Comparison of ENCODE assay signal across 27 mouse cellular contexts in genomic region chr3:142350513-142350912, GRCm38 (mm10). TPM values are rescaled to one million over a fixed set of nuclear protein-coding genes. Genes with fewer than 3 reads are reported as not detected.
DNase-seq lines count a peak whose midpoint lies in the region; ATAC-seq and TF ChIP-seq lines count a peak whose summit lies in the region.
"Had no signal": no experiment of that assay in that cellular context is flagged by ENCODE, and none has a peak within 500 bp of the region (broad histone marks: within the 10 kb centered on the region; RNA-seq: fewer than 3 reads in every experiment).

No protein-coding gene starts in this region.

- TF ChIP-seq CTCF in gastrocnemius, adult 2 months (IDR thresholded peaks at IDR 0.05), result no peak

- no peaks in the 10 kb centered on the region for H3K36me3 ChIP-seq in limb, embryonic 13.5 days
- peaks cover 4% of the 10 kb centered on the region for H3K36me3 ChIP-seq in hindbrain, embryonic 13.5 days
- H3K36me3 ChIP-seq: neural tube, embryonic 12.5 days had no signal

- peak; percentile 66; the same call in 1 of the 2 replicates for ATAC-seq in limb, embryonic 13.5 days (ENCODE audit: low FRiP score, low read depth)
- ATAC-seq in hindbrain, embryonic 13.5 days (ENCODE audit: low FRiP score), result no peak
- ATAC-seq: activated CD4-positive, CD25-positive, alpha-beta regulatory T cell, adult 4 months; CD4-positive, CD25-positive, alpha-beta regulatory T cell, adult 4 months; forebrain, embryonic 14.5 days; hindbrain, postnatal 0 days; intestine, embryonic 16.5 days had no signal

- no peak overlapping the region for H3K9ac ChIP-seq in limb, embryonic 13.5 days
- H3K9ac ChIP-seq in hindbrain, embryonic 13.5 days, result no peak overlapping the region
- H3K9ac ChIP-seq: liver, embryonic 14.5 days; midbrain, embryonic 12.5 days; neural tube, embryonic 12.5 days had no signal

- peaks cover 29% of the 10 kb centered on the region for H3K27me3 ChIP-seq in limb, embryonic 13.5 days
- H3K27me3 ChIP-seq in hindbrain, embryonic 13.5 days, result no peaks in the 10 kb centered on the region
- H3K27me3 ChIP-seq: megakaryocyte, embryonic 14.5 days; midbrain, embryonic 12.5 days; neural tube, embryonic 12.5 days had no signal

- intact Hi-C loops in gastrocnemius, adult 2 months (cut with DNase I), result no loop called here

- H3K4me1 ChIP-seq in limb, embryonic 13.5 days, result peaks cover 4% of the 10 kb centered on the region
- H3K4me1 ChIP-seq in hindbrain, embryonic 13.5 days (replicated peaks), result no peaks in the 10 kb centered on the region
- H3K4me1 ChIP-seq: midbrain, embryonic 12.5 days; neural tube, embryonic 12.5 days had no signal

- DNase-seq in gastrocnemius, adult 2 months, result no peak
- no peak for DNase-seq in gastrocnemius, postnatal 4 days (ENCODE audit: low spot score in 2 of 2)
- DNase-seq in 3T3-L1 (ENCODE audit: low read depth, low spot score) (peak; percentile 70), adipocyte (ENCODE audit: low spot score) (peak; percentile 35)
- no peak for DNase-seq in urinary bladder, postnatal 36 days (ENCODE audit: low spot score in 2 of 2)
- DNase-seq: adrenal gland, adult 8-10 months; cerebellum, adult 9-10 months; cerebellum, postnatal 36 days; heart, postnatal 14 days; kidney, postnatal 25 days; liver; lung, postnatal 4 days; right cerebral cortex, adult 18-20 months; spleen, adult 18-20 months; thymus, postnatal 25 days had no signal

- H3K9me3 ChIP-seq in limb, embryonic 13.5 days, result 0 out of 2 replicates have a peak, but pooled peaks cover 4% of the 10 kb centered on the region
- H3K9me3 ChIP-seq in hindbrain, embryonic 13.5 days, result 0 out of 2 replicates have a peak, but pooled peaks cover 3% of the 10 kb centered on the region
- H3K9me3 ChIP-seq: midbrain, embryonic 12.5 days had no signal

- no peak overlapping the region for H3K4me2 ChIP-seq in limb, embryonic 13.5 days (replicated peaks)
- H3K4me2 ChIP-seq in hindbrain, embryonic 13.5 days, result no peak overlapping the region
- H3K4me2 ChIP-seq: midbrain, embryonic 12.5 days; neural tube, embryonic 12.5 days had no signal

- peak overlapping the region; percentile 66 for H3K27ac ChIP-seq in gastrocnemius, adult 2 months
- H3K27ac ChIP-seq in limb, embryonic 13.5 days, result no peak overlapping the region
- no peak overlapping the region for H3K27ac ChIP-seq in hindbrain, embryonic 13.5 days
- H3K27ac ChIP-seq: hindbrain, postnatal 0 days; liver, embryonic 14.5 days; midbrain, embryonic 12.5 days; neural tube, embryonic 12.5 days had no signal

- 20% methylated on average over 3 of the region's 3 CpGs for WGBS in limb, embryonic 13.5 days
- WGBS in hindbrain, embryonic 13.5 days, result 83% methylated on average over 3 of the region's 3 CpGs

- H3K4me3 ChIP-seq in gastrocnemius, adult 2 months, result no peak overlapping the region
- H3K4me3 ChIP-seq in limb, embryonic 13.5 days, result no peak overlapping the region
- H3K4me3 ChIP-seq in hindbrain, embryonic 13.5 days, result no peak overlapping the region
- H3K4me3 ChIP-seq: megakaryocyte, embryonic 14.5 days; midbrain, embryonic 12.5 days; myocyte; neural tube, embryonic 12.5 days had no signal

RNA-seq across cellular contexts. Expression of gene Pdlim5, which starts 45.0 kb away (rescaled TPM):
- total RNA-seq in gastrocnemius, adult 2 months (2021), result 100 to 1,000 TPM; 585 to 709 TPM
- total RNA-seq in gastrocnemius, postnatal 4 days (2021), result 100 to 1,000 TPM; 353 to 367 TPM
- 19.0 and 21.0 TPM in 2 replicates for polyA plus RNA-seq in limb, embryonic 13.5 days (2015; fragmentation: Nextera tagmentation; extraction: Ambion mirVana)
- 13.8 and 15.0 TPM in 2 replicates for polyA plus RNA-seq in hindbrain, embryonic 13.5 days (2015; fragmentation: Nextera tagmentation; extraction: Ambion mirVana)

Comparison
In these comparisons a context has a peak if more than half of its experiments do, and no peak if none do; other contexts are left out.
1. DNase-seq: peak in 3T3-L1 (single experiment) and adipocyte (single experiment); none in gastrocnemius, adult 2 months (single experiment), gastrocnemius, postnatal 4 days (0 of 2) and urinary bladder, postnatal 36 days (0 of 2).